Mouse (Mus musculus): Measurements from ENCODE around the gene Crhbp. TPM values are rescaled to one million over a fixed set of nuclear protein-coding genes. Genes with fewer than 3 reads are reported as not detected.

Gene Crhbp
- polyA plus RNA-seq, 1 experiment from 2014 or later = 8.8 TPM

DNA sequence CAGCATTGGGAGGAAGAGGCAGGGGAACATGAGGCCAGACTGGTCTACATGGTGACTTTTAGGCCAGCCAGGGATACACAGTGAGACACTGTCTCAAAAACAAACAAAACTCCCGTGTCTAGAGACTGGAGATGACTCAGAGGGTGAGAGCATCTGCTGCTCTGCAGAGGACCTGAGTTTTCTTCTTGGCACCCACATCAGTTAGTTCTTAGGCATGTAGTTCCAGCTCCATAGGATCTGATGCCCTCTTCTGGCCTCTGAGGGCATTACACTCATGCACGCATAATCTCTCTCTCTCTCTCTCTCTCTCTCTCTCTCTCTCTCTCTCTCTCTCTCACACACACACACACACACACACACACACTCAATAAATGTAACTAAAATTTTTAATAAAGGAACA, 26.2 kb upstream of the Crhbp start:
- no peaks in the 10 kb centered on the region for H3K9me3 ChIP-seq (ENCODE audit: control insufficient read depth, low read length)
- no peaks in the 10 kb centered on the region for H3K27me3 ChIP-seq (ENCODE audit: control insufficient read depth, insufficient read depth, low read length)
- H3K4me3 ChIP-seq (ENCODE audit: low read depth, low read length) = no peak overlapping the region
- no peaks in the 10 kb centered on the region for H3K4me1 ChIP-seq (ENCODE audit: control insufficient read depth, insufficient read depth, low read length)
- ATAC-seq (ENCODE audit: low read depth) = no peak
- no peaks in the 10 kb centered on the region for H3K36me3 ChIP-seq (ENCODE audit: control insufficient read depth, insufficient read depth, low read length)
- no peak overlapping the region for H3K4me2 ChIP-seq (ENCODE audit: low read depth, low read length)
- no peak overlapping the region for H3K27ac ChIP-seq (ENCODE audit: low read depth, low read length)
- 83% methylated on average over 1 of the region's 2 CpGs for WGBS
- no peak overlapping the region for H3K9ac ChIP-seq (replicated peaks; ENCODE audit: low read depth, low read length)

DNA sequence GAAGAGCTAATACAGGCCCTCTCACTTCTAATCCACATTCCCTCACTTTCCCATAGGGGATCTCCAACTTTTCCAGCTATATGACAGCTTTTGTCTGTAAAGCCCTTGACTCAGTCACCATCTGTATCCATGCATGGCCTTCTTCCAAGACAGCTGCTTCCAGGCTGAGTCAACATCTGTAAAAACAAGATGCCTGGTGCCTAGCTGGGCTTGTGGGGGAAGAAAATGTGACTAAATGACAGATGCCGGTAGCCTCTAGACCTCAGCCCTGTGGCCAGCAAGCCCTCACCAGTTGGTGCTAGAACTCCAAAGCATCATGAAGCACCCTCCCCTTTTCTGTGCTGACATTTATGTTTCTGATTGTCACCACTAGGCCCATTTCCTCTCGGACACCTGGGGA, 6.8 kb upstream of the Crhbp start:
- WGBS = 73% methylated on average over 2 of the region's 2 CpGs
- H3K4me2 ChIP-seq (ENCODE audit: low read depth, low read length) = no peak overlapping the region
- ATAC-seq (ENCODE audit: low read depth) = no peak
- no peaks in the 10 kb centered on the region for H3K4me1 ChIP-seq (ENCODE audit: control insufficient read depth, insufficient read depth, low read length)
- no peak overlapping the region for H3K9ac ChIP-seq (replicated peaks; ENCODE audit: low read depth, low read length)
- no peaks in the 10 kb centered on the region for H3K27me3 ChIP-seq (ENCODE audit: control insufficient read depth, insufficient read depth, low read length)
- no peaks in the 10 kb centered on the region for H3K9me3 ChIP-seq (ENCODE audit: control insufficient read depth, low read length)
- no peaks in the 10 kb centered on the region for H3K36me3 ChIP-seq (ENCODE audit: control insufficient read depth, insufficient read depth, low read length)
- H3K27ac ChIP-seq (ENCODE audit: low read depth, low read length) = no peak overlapping the region
- no peak overlapping the region for H3K4me3 ChIP-seq (ENCODE audit: low read depth, low read length)

DNA sequence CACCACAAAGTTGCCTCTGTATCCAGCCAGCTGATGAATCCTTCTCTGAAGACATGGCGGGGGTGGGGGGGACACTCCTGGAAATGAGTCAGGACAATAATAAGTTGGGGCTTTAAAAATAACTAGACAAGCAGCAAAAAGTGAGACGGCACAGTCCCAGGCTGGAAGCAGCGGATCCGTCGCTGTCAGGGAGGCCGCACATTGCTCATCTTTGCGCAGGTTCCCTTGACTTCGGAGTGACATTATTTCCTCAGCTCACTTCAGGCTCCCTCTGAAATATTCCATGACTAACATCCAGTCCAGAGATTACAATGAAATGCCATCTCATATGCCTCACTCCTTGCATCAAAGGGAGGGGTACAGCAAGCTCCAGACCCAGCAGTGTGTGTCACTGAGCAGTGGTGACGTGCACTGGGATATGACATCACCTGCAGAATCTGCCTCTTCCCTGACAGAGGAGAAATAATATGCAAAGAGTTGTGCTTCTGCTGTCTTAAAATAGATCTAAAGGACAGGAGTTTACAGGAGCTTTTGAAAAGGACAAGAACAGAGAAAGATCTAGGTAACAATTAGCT, 6.0 kb upstream of the Crhbp start:
- no peaks in the 10 kb centered on the region for H3K36me3 ChIP-seq (ENCODE audit: control insufficient read depth, insufficient read depth, low read length)
- ATAC-seq (ENCODE audit: low read depth) = no peak
- no peak overlapping the region for H3K4me2 ChIP-seq (ENCODE audit: low read depth, low read length)
- 87% methylated on average over 9 of the region's 9 CpGs for WGBS
- H3K27ac ChIP-seq (ENCODE audit: low read depth, low read length) = no peak overlapping the region
- no peak overlapping the region for H3K4me3 ChIP-seq (ENCODE audit: low read depth, low read length)
- H3K4me1 ChIP-seq (ENCODE audit: control insufficient read depth, insufficient read depth, low read length) = no peaks in the 10 kb centered on the region
- H3K27me3 ChIP-seq (ENCODE audit: control insufficient read depth, insufficient read depth, low read length) = no peaks in the 10 kb centered on the region
- no peak overlapping the region for H3K9ac ChIP-seq (replicated peaks; ENCODE audit: low read depth, low read length)
- no peaks in the 10 kb centered on the region for H3K9me3 ChIP-seq (ENCODE audit: control insufficient read depth, low read length)

DNA sequence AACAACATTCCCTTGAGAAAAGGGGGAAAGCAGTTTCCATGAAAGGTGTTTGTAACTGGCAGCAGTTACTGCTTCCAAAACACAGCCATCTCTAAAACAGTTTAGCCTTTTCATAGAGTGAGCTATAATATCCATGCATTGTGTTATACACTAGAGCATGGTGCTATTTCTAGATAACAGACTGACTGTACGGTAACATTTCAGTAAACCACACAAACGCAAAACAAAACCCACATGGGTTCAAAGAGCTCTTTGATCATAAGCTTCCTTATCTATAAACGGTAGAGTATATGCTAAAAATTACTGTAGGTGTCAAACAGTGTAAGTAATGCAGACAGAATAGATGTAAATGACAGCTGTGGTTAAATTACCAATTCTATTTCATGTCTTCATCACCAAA, 5.0 kb upstream of the Crhbp start:
- no peaks in the 10 kb centered on the region for H3K4me1 ChIP-seq (ENCODE audit: control insufficient read depth, insufficient read depth, low read length)
- H3K4me2 ChIP-seq (ENCODE audit: low read depth, low read length) = no peak overlapping the region
- H3K9me3 ChIP-seq (ENCODE audit: control insufficient read depth, low read length) = no peaks in the 10 kb centered on the region
- 0 out of 2 replicates have a peak, but pooled peaks cover 3% of the 10 kb centered on the region for H3K27me3 ChIP-seq (ENCODE audit: control insufficient read depth, insufficient read depth, low read length)
- no peaks in the 10 kb centered on the region for H3K36me3 ChIP-seq (ENCODE audit: control insufficient read depth, insufficient read depth, low read length)
- no peak for ATAC-seq (ENCODE audit: low read depth)
- H3K4me3 ChIP-seq (ENCODE audit: low read depth, low read length) = no peak overlapping the region
- no peak overlapping the region for H3K27ac ChIP-seq (ENCODE audit: low read depth, low read length)
- no peak overlapping the region for H3K9ac ChIP-seq (replicated peaks; ENCODE audit: low read depth, low read length)
- 80% methylated on average over 3 of the region's 3 CpGs for whole genome bisulfite sequencing

DNA sequence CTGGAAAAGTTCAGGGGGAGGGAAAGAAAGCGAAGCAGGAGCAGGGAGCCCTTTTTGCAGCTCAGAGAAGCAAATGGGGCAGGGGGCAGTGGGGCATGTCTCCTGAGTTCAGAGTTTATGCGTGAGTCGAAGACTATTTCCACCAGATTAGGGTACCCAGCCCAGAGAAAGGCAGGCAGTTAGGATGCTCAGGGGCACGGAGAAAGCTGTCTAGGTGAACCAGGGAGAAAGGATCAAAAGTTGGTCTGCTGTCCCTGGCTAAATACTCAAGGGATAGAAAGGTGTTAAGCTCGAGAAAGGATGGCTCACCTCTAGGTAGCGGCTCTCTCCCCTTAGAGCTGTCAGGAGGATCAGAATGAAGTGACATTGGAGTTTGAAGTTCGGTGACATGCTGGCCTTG, 433 bp downstream of the Crhbp start:
- Histone ChIP-seq H3K27me3 (ENCODE audit: control insufficient read depth, insufficient read depth, low read length) (0 out of 2 replicates have a peak, but pooled peaks cover 15% of the 10 kb centered on the region), H3K9ac (replicated peaks; ENCODE audit: low read depth, low read length) (no peak overlapping the region), H3K36me3 (ENCODE audit: control insufficient read depth, insufficient read depth, low read length) (no peaks in the 10 kb centered on the region), H3K4me3 (ENCODE audit: low read depth, low read length) (peak overlapping the region; percentile 39; the same call in 1 of the 2 replicates), H3K4me1 (ENCODE audit: control insufficient read depth, insufficient read depth, low read length) (0 out of 2 replicates have a peak, but pooled peaks cover 4% of the 10 kb centered on the region), H3K9me3 (ENCODE audit: control insufficient read depth, low read length) (no peaks in the 10 kb centered on the region), H3K4me2 (ENCODE audit: low read depth, low read length) (peak overlapping the region; percentile 88), H3K27ac (ENCODE audit: low read depth, low read length) (no peak overlapping the region)
- WGBS = 16% methylated on average over 7 of the region's 7 CpGs
- ATAC-seq (ENCODE audit: low read depth) = no peak

DNA sequence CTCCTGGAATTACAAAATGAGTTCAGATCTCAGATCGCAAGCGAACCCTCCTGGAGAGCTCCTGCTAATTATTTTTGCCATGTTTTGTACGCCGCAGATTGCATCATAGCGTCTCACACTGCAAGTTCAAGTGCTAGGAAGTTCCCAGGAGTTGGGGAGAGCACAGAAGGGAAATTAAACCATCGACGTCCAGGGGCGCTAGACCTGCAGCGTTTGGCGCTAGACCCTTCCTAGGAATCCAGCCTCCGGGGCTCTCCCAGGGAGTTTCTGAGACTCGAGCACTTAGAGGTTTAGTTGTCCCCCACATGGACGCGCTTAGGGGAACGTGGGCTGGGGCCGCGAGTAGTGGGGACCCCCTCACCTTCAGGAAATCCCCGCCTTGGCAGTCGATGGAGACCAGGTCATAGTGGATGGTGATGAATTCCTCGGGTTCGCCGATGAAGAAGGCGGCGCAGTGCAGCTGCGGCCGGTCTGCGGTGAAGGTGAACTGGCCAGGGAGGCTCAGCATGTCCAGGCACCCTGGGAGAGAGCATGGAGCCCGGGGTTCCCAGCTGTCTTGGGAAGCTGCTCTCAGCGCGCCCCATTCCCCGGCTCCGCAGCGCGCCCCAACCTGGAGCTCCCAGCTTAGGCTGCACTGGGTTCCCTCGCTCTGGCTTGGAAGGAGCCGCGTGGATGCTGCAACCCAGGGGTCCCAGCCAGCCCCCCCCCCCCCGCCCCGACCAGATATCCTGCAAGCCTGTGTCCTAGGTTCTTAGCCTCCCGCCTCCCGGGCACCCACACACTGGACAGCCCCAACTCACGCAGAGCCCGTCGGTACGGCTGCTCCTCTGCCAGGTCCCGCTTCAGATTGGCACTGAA, 1.1 kb downstream of the Crhbp start:
- Histone ChIP-seq H3K4me1 (ENCODE audit: control insufficient read depth, insufficient read depth, low read length) (0 out of 2 replicates have a peak, but pooled peaks cover 4% of the 10 kb centered on the region), H3K9ac (replicated peaks; ENCODE audit: low read depth, low read length) (peak overlapping the region; percentile 37; the same call in 1 of the 2 replicates), H3K27me3 (ENCODE audit: control insufficient read depth, insufficient read depth, low read length) (0 out of 2 replicates have a peak, but pooled peaks cover 15% of the 10 kb centered on the region), H3K27ac (ENCODE audit: low read depth, low read length) (no peak overlapping the region), H3K36me3 (ENCODE audit: control insufficient read depth, insufficient read depth, low read length) (no peaks in the 10 kb centered on the region), H3K9me3 (ENCODE audit: control insufficient read depth, low read length) (no peaks in the 10 kb centered on the region), H3K4me2 (ENCODE audit: low read depth, low read length) (peak overlapping the region; percentile 88), H3K4me3 (ENCODE audit: low read depth, low read length) (peak overlapping the region; percentile 39)
- WGBS = 3% methylated on average over 46 of the region's 46 CpGs
- peak; percentile 87 for ATAC-seq (ENCODE audit: low read depth)

DNA sequence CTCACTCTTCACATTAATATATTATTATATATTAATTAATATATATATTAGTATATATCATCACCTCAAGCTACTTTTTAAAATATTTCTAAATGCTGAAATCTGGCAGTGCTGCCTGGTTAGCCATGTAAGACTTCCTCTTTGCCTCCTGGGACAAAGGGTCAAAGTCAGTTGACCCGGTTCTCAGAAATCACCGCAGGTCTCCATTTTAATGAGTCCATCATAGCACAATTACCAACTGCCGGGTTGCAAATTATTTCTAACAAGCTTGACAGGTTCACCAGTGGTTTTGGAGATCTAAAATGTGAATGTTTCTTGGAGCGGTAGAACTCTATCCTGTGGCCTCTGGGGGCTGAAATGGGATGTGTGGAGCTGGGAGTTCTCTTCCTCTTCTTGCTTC, 1.8 kb downstream of the Crhbp start:
- Histone ChIP-seq H3K36me3 (ENCODE audit: control insufficient read depth, insufficient read depth, low read length) (no peaks in the 10 kb centered on the region), H3K9me3 (ENCODE audit: control insufficient read depth, low read length) (no peaks in the 10 kb centered on the region), H3K4me2 (ENCODE audit: low read depth, low read length) (peak overlapping the region; percentile 88; the same call in 1 of the 2 replicates), H3K4me1 (ENCODE audit: control insufficient read depth, insufficient read depth, low read length) (0 out of 2 replicates have a peak, but pooled peaks cover 4% of the 10 kb centered on the region), H3K27me3 (ENCODE audit: control insufficient read depth, insufficient read depth, low read length) (0 out of 2 replicates have a peak, but pooled peaks cover 15% of the 10 kb centered on the region), H3K27ac (ENCODE audit: low read depth, low read length) (no peak overlapping the region), H3K4me3 (ENCODE audit: low read depth, low read length) (no peak overlapping the region; the same call in 1 of the 2 replicates), H3K9ac (replicated peaks; ENCODE audit: low read depth, low read length) (no peak overlapping the region)
- ATAC-seq (ENCODE audit: low read depth) = no peak
- 18% methylated on average over 4 of the region's 4 CpGs for WGBS

DNA sequence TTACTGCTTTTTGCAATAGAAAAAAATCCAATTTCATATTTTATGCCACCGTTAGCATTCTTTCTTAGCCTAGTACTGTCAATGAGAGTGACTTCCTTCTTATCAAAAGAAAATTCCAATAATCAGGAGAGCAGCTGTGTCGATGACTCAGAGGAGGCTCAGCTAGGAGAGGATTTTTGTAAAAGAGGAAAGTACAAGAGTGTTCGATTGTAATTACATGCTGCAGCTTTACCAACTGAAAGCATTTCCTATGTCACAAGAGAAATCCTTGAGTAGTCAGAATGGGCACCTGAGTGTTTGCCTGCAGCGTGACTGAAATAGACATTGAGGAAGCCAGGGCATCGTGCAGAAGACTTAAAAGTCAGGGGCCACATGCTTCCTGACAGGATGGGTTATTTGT, 5.2 kb downstream of the Crhbp start:
- WGBS = 90% methylated on average over 5 of the region's 5 CpGs
- H3K36me3 ChIP-seq (ENCODE audit: control insufficient read depth, insufficient read depth, low read length) = no peaks in the 10 kb centered on the region
- H3K4me3 ChIP-seq (ENCODE audit: low read depth, low read length) = no peak overlapping the region
- H3K4me1 ChIP-seq (ENCODE audit: control insufficient read depth, insufficient read depth, low read length) = 0 out of 2 replicates have a peak, but pooled peaks cover 4% of the 10 kb centered on the region
- H3K27me3 ChIP-seq (ENCODE audit: control insufficient read depth, insufficient read depth, low read length) = 0 out of 2 replicates have a peak, but pooled peaks cover 12% of the 10 kb centered on the region
- H3K9ac ChIP-seq (replicated peaks; ENCODE audit: low read depth, low read length) = no peak overlapping the region
- no peak overlapping the region for H3K4me2 ChIP-seq (ENCODE audit: low read depth, low read length)
- no peaks in the 10 kb centered on the region for H3K9me3 ChIP-seq (ENCODE audit: control insufficient read depth, low read length)
- no peak overlapping the region for H3K27ac ChIP-seq (ENCODE audit: low read depth, low read length)
- ATAC-seq (ENCODE audit: low read depth) = no peak

DNA sequence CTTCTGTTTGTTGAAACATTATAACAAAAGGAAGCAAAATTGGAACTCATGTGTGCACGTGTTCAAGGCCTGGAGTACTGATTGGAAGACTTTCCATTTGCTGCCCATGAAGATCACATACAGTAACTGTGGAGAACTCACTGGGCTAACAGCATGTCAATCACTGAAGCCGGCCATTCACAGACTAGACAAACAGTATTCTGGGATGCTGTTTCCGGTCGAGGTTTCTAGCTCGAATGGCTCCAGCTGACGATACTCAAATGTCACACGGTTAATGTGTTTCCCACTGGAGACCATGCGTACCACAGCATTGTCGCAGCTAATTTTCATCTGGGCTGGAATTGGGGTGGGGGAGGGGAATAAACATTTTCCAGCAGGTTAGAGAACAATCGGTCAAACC, 13.0 kb downstream of the Crhbp start:
- no peaks in the 10 kb centered on the region for H3K4me1 ChIP-seq (ENCODE audit: control insufficient read depth, insufficient read depth, low read length)
- no peak for ATAC-seq (ENCODE audit: low read depth)
- no peaks in the 10 kb centered on the region for H3K9me3 ChIP-seq (ENCODE audit: control insufficient read depth, low read length)
- WGBS = 76% methylated on average over 10 of the region's 10 CpGs
- H3K4me2 ChIP-seq (ENCODE audit: low read depth, low read length) = no peak overlapping the region
- no peak overlapping the region for H3K9ac ChIP-seq (replicated peaks; ENCODE audit: low read depth, low read length)
- no peak overlapping the region for H3K4me3 ChIP-seq (ENCODE audit: low read depth, low read length)
- no peak overlapping the region for H3K27ac ChIP-seq (ENCODE audit: low read depth, low read length)
- no peaks in the 10 kb centered on the region for H3K36me3 ChIP-seq (ENCODE audit: control insufficient read depth, insufficient read depth, low read length)
- H3K27me3 ChIP-seq (ENCODE audit: control insufficient read depth, insufficient read depth, low read length) = no peaks in the 10 kb centered on the region
